Mouse (Mus musculus) limb, embryonic 11.5 days (tissue): Measurements from ENCODE around the gene 4930550C14Rik. TPM values are rescaled to one million over a fixed set of nuclear protein-coding genes. Genes with fewer than 3 reads are reported as not detected.
A peak's percentile ranks its signal among the peaks of the same experiment; 100 is the strongest.

Experiments
- ATAC-seq: fragments of 200-750 bp; cut with Nextera tagmentation; 2 replicates; pipeline ENCODE4 v1.8.0; 2017; ENCODE audit warnings: low read depth; ENCODE audit not compliant: insufficient number of reproducible peaks, low FRiP score, low TSS enrichment
- DNase-seq: peaks from one replicate; pipeline ENCODE4 v3.0.0-alpha.2; 2015; ENCODE audit warnings: low spot score
- H3K27ac ChIP-seq: fragments of 300-500 bp; sonication (generic); replicated peaks from 2 replicates; pipeline ENCODE4 v1.5.1; 2014; ENCODE audit warnings: low read depth, mild to moderate bottlenecking, low read length
- H3K27me3 ChIP-seq: fragments of 300-500 bp; sonication (generic); 2 replicates; pipeline ENCODE4 v1.6.1; 2014; ENCODE audit warnings: mild to moderate bottlenecking, low read length, mixed read lengths; ENCODE audit not compliant: control insufficient read depth, insufficient read depth
- H3K36me3 ChIP-seq: fragments of 300-500 bp; sonication (generic); 2 replicates; pipeline ENCODE4 v1.6.1; 2014; ENCODE audit warnings: mild to moderate bottlenecking, low read length, moderate library complexity, mixed read lengths; ENCODE audit not compliant: control insufficient read depth, insufficient read depth
- H3K4me1 ChIP-seq: fragments of 300-500 bp; sonication (generic); 2 replicates; pipeline ENCODE4 v1.6.1; 2014; ENCODE audit warnings: low read length, mixed read lengths; ENCODE audit not compliant: control insufficient read depth, insufficient read depth
- H3K4me2 ChIP-seq: fragments of 300-500 bp; sonication (generic); 2 replicates; pipeline ENCODE4 v1.6.1; 2014; ENCODE audit warnings: low read depth, mild to moderate bottlenecking, moderate library complexity; ENCODE audit not compliant: severe bottlenecking
- H3K4me3 ChIP-seq: fragments of 300-500 bp; sonication (generic); 2 replicates; pipeline ENCODE4 v1.5.1; 2014; ENCODE audit warnings: low read depth, low read length
- H3K9ac ChIP-seq: fragments of 300-500 bp; sonication (generic); 2 replicates; pipeline ENCODE4 v1.6.1; 2014; ENCODE audit warnings: mild to moderate bottlenecking, low read length
- H3K9me3 ChIP-seq: fragments of 300-500 bp; sonication (generic); 2 replicates; pipeline ENCODE4 v1.6.1; 2016; ENCODE audit warnings: low read length; ENCODE audit not compliant: control insufficient read depth
- WGBS: fragments of 180-500 bp; shearing (Covaris S2); extraction: QIAGEN DNeasy Blood & Tissue Kit; methylation state at CpG from one replicate; pipeline ENCODE4 v1.1.7; 2014; 5-methylcytosine and 5-hydroxymethylcytosine counted together
- polyA plus RNA-seq: library from polyadenylated mRNA; unstranded; fragments of >200 nt; fragmentation: Nextera tagmentation; extraction: Ambion mirVana; gene quantifications from 2 replicates; pipeline ENCODE4 v1.2.1, GENCODE M21; 2014

The 4930550C14Rik gene
- polyA plus RNA-seq, 1 experiment from 2014 or later: 0.51 TPM

GRCm38 (mm10) chr9:53380595-53380994, 21.5 kb upstream of the 4930550C14Rik start:
- Histone ChIP-seq H3K9ac (no peak overlapping the region), H3K4me3 (no peak overlapping the region), H3K4me2 (no peak overlapping the region), H3K9me3 (no peaks in the 10 kb centered on the region), H3K27ac (no peak overlapping the region), H3K36me3 (no peaks in the 10 kb centered on the region), H3K27me3 (no peaks in the 10 kb centered on the region), H3K4me1 (no peaks in the 10 kb centered on the region)
- DNase-seq (no peak), ATAC-seq (no peak)
- WGBS: 94% methylated on average over 2 of the region's 2 CpGs

- Histone ChIP-seq H3K27ac (no peak overlapping the region), H3K4me2 (no peak overlapping the region), H3K27me3 (no peaks in the 10 kb centered on the region), H3K9me3 (no peaks in the 10 kb centered on the region), H3K9ac (no peak overlapping the region), H3K4me3 (no peak overlapping the region), H3K36me3 (no peaks in the 10 kb centered on the region), H3K4me1 (no peaks in the 10 kb centered on the region)
- ATAC-seq: no peak
- 80% methylated on average over 5 of the region's 5 CpGs for WGBS
- no peak for DNase-seq
Observed at GRCm38 (mm10) chr9:53381113-53381615, 21.0 kb upstream of the 4930550C14Rik start.

- Histone ChIP-seq H3K4me1 (no peaks in the 10 kb centered on the region), H3K9ac (peak within 1 kb of the TSS; percentile 95), H3K4me2 (peak within 1 kb of the TSS; percentile 80), H3K4me3 (peak within 1 kb of the TSS; percentile 71), H3K9me3 (no peaks in the 10 kb centered on the region), H3K27ac (peak within 1 kb of the TSS; percentile 84), H3K36me3 (no peaks in the 10 kb centered on the region), H3K27me3 (no peaks in the 10 kb centered on the region)
- ATAC-seq (peak; percentile 94), DNase-seq (peak; percentile 85)
- WGBS: under 1% methylated on average over 62 of the region's 75 CpGs
Observed at GRCm38 (mm10) chr9:53383951-53384866, 17.9 kb upstream of the 4930550C14Rik start, which contains the start of gene Kdelc2. Kdelc2 (plus strand) TSS chr9:53384025.

- H3K36me3 ChIP-seq: no peaks in the 10 kb centered on the region
- H3K27me3 ChIP-seq: no peaks in the 10 kb centered on the region
- peak overlapping the region; percentile 71 for H3K4me3 ChIP-seq
- ATAC-seq (no peak), DNase-seq (no peak)
- WGBS: 13% methylated on average over 8 of the region's 8 CpGs
- H3K9ac ChIP-seq: peak overlapping the region; percentile 95
- peak overlapping the region; percentile 84 for H3K27ac ChIP-seq
- H3K9me3 ChIP-seq: no peaks in the 10 kb centered on the region
- no peaks in the 10 kb centered on the region for H3K4me1 ChIP-seq
- peak overlapping the region; percentile 80 for H3K4me2 ChIP-seq
Observed at GRCm38 (mm10) chr9:53384873-53385272, 17.3 kb upstream of the 4930550C14Rik start.

GRCm38 (mm10) chr9:53387431-53387830, 14.7 kb upstream of the 4930550C14Rik start:
- ATAC-seq (no peak), DNase-seq (no peak)
- Histone ChIP-seq H3K36me3 (no peaks in the 10 kb centered on the region), H3K27ac (no peak overlapping the region), H3K9me3 (no peaks in the 10 kb centered on the region), H3K9ac (no peak overlapping the region), H3K27me3 (no peaks in the 10 kb centered on the region), H3K4me1 (no peaks in the 10 kb centered on the region), H3K4me2 (no peak overlapping the region), H3K4me3 (no peak overlapping the region)
- WGBS: 71% methylated on average over 2 of the region's 2 CpGs

- no peak for ATAC-seq
- Histone ChIP-seq H3K4me1 (no peaks in the 10 kb centered on the region), H3K27me3 (no peaks in the 10 kb centered on the region), H3K36me3 (no peaks in the 10 kb centered on the region), H3K9me3 (no peaks in the 10 kb centered on the region), H3K9ac (no peak overlapping the region), H3K4me3 (no peak overlapping the region), H3K4me2 (no peak overlapping the region), H3K27ac (no peak overlapping the region)
- no peak for DNase-seq
- 84% methylated on average over 3 of the region's 3 CpGs for WGBS
Observed at GRCm38 (mm10) chr9:53389109-53389508, 13.0 kb upstream of the 4930550C14Rik start.

- H3K4me1 ChIP-seq: no peaks in the 10 kb centered on the region
- 84% methylated on average over 7 of the region's 7 CpGs for WGBS
Observed at GRCm38 (mm10) chr9:53390136-53390535, 12.0 kb upstream of the 4930550C14Rik start.

GRCm38 (mm10) chr9:53397685-53398387, 4.3 kb upstream of the 4930550C14Rik start:
- Histone ChIP-seq H3K4me3 (no peak overlapping the region), H3K9ac (no peak overlapping the region), H3K4me1 (0 out of 2 replicates have a peak, but pooled peaks cover 2% of the 10 kb centered on the region), H3K27me3 (no peaks in the 10 kb centered on the region), H3K36me3 (no peaks in the 10 kb centered on the region), H3K27ac (no peak overlapping the region), H3K9me3 (no peaks in the 10 kb centered on the region), H3K4me2 (no peak overlapping the region)
- 0 out of 2 replicates have a peak, but pooled peaks have one; percentile 35 for ATAC-seq
- WGBS: 80% methylated on average over 13 of the region's 13 CpGs
- DNase-seq: no peak

More at GRCm38 (mm10) chr9:53390136-53390535, 12.0 kb upstream of the 4930550C14Rik start:
- no peaks in the 10 kb centered on the region for H3K36me3 ChIP-seq
- H3K9ac ChIP-seq: no peak overlapping the region
- no peaks in the 10 kb centered on the region for H3K9me3 ChIP-seq
- H3K4me2 ChIP-seq: no peak overlapping the region
- H3K27me3 ChIP-seq: no peaks in the 10 kb centered on the region
- no peak overlapping the region for H3K27ac ChIP-seq
- DNase-seq: no peak
- ATAC-seq: no peak
- H3K4me3 ChIP-seq: no peak overlapping the region
